Mouse (Mus musculus) cerebellum, adult (tissue): ENCODE data around the gene Ufsp2.
A peak's percentile ranks its signal among the peaks of the same experiment; 100 is the strongest.

Experiments used
- ATAC-seq: cut with Nextera tagmentation; 2 replicates; pipeline ENCODE4 v1.9.2; 2017; ENCODE audit warnings: mild to moderate bottlenecking, moderate library complexity, mixed read lengths; ENCODE audit not compliant: insufficient number of reproducible peaks, low FRiP score, low TSS enrichment

The Ufsp2 gene

DNA sequence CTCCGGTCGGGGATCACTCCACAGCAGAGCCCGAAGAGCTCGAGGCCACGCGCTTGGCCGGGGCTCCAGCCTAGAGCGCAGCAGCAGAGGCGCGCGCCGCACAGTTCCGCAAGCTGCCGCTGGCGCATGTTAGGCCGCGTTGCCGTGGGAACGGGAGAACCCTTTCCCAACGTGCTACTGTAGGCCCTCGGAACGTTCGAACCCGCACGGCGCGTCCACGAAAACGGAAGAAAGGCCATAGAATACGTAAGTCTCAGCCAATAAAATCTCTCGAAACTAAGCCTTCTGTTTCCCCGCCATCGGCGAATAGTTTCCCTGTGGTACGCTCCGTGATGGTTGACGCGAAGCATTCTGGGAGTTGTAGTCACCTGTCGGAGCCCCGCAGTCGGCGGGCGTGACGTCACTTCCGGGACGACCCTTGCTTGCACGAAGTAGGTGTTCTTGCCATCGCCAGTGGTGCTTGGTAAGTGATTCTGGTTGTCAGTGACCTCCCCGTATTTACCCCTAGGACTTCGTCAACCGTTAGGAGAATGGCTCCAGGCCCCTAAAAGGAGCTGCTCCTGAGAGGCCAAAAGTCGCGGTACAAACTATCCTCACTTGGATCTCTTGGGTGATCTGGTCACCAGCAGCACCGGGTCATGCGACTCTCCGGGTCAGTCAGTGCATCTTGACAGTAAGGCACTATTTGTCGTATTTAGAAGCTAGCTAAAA is at the start of gene Ufsp2, which contains the start of gene 1700029J07Rik:
TSS of gene Ufsp2 (plus strand) at position 403 of the 711 bp plus-strand sequence.
TSS of gene 1700029J07Rik (minus strand) at position 127 of the 711 bp plus-strand sequence.
- peak; percentile 97 for ATAC-seq

DNA sequence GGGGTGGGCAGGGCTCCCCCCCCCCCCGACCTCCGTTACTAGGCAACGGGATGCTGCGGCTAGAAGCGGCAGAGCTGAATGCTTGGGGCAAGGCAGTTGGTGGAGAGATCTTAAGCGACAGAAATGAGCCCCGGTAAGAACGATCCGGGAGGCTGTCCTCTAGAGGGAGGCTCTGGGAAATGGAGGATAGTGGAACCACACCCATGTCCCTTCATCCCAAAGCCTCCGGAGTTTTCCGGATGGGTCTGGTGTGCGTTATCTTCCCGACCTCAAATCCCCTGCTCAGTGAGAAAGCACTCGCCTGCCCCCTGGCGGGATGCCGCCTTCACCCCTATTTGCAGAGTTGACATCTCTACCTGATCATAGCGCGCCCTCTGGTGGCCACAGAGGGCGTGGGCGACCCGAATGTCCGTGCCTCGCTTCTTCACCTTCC is 40.7 kb upstream of the Ufsp2 start, which contains the start of gene Ccdc110:
TSS of gene Ccdc110 (plus strand) at position 38 of the 433 bp plus-strand sequence.
- peak; percentile 82 for ATAC-seq

DNA sequence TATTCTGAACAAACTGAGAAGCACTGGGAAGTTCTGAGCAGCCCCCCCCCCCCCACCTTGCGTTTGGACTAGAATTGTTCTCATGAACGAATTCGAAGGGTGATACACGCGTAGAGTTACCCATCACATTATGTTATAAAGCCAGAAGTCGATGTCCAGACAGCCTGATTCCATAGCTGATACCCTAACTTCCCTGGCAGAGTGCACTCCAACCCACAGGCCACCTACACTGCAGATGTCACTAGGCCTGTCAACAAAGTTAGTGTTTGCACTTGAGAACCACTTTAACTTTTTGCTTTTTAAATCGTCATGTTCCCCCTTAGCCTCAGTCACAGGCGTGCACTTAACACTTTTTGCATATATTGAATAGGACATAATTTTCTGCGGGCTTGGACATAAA is 38.3 kb upstream of the Ufsp2 start:
- ATAC-seq, result no peak

DNA sequence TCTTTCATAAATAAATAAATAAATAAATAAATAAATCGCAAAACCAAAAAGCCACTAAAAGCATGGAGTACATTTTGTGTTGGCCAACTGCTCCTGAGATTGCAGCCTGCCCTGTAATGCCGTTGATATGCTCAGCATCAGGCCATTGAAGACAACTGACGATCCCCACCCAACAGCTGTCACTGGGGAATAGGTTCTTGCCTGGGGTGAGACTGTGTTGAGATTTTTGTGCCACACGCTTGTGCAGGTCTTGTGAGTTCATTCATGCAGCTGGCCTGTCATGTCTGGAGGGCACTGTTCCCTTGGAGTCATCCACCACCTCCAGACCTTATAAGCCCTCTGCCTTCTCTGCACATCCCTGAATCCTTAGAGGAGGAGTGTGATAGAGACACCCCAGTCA is 29.0 kb upstream of the Ufsp2 start:
- ATAC-seq, result no peak

DNA sequence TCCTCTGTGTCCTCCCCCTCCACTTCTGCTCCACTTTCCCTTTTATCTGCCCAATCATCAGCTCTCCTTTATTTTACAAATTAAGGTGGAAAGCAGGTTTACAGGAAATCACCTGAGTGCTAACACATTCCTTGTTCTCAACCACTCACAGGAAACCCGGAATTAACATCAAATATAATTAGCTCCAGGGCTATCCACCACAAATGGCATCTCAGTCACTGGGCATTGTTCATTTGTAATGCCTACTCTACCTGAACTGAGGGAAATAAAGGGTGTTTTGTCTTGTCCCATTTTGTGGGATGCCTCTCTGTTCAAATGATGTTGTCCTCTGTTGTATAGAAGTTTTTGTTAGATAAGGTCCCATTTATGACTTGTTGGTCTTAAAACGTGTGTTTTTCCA is 24.7 kb upstream of the Ufsp2 start:
- ATAC-seq, result no peak

DNA sequence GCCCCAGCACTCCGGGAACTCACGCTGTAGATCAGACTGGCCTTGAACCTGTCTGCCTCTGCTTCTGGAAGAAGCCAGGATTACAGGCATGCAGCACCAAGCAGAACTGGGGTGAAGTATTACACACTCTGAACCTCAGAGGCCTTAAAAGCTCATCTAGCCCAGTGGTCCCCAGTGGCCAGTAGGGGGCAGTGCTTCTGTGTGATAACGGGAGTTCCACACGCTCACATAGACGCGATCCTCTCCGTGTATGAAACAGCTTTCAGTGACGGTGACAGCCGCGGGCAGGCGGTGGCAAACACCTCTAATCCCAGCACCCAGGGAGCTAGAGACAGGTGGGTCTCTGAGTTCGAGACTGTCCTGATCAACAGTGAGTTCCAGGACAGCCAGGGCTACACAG is 4.4 kb upstream of the Ufsp2 start:
- ATAC-seq, result no peak

DNA sequence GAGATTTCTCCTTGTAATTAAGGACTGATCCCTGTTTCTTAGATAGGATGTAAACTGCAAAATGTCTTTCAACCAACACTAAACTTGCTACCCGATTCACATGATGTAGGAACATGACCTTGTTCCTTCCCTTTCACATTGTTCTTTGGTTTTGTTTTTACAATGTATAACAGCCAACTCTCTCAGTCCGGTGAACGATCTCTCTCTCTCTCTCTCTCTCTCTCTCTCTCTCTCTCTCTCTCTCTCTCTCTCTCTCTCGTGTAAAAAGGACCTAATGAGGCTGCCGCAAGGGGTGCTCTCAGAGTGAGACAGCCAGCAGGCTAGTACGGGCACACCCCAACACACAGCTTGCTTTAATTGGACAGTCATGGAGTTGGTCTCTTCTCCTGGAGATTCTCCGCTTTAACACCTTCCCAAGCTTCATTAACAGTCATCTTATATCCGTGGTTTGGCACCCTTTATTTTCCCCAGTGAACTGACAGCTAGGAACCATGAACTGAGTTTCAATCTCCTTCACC is 1.3 kb upstream of the Ufsp2 start:
- no peak for ATAC-seq

DNA sequence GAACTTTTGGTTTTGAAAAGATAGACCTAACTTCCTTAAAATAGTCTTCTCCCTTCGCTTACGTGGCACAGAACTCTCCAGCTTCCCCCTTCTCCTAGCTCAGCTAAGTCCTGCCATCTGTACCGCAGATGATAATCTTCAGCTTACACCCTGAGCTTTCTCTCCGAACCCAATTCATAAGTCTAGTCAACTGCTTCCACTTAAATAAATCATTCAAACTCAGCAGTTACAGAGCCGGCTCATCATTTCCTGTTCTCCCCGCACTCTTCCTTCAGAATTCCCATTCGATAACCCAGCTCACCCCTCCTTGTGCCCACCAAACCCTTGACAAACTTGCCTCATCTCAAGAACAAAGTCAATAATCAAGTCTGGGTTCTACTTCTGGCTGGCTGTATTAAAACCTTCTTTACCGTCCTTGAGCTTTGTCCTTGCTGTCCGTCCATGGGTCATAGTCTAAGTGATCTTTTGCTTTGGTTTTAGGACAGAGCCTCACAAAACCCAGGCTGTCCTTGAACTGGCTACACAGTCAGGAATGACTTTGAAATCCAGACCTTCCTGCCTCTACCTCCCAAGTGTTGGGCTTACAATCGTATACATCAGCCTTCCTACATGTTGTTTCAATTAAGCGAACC is 625 bp downstream of the Ufsp2 start:
- peak; percentile 13; the same call in 1 of the 2 replicates for ATAC-seq

DNA sequence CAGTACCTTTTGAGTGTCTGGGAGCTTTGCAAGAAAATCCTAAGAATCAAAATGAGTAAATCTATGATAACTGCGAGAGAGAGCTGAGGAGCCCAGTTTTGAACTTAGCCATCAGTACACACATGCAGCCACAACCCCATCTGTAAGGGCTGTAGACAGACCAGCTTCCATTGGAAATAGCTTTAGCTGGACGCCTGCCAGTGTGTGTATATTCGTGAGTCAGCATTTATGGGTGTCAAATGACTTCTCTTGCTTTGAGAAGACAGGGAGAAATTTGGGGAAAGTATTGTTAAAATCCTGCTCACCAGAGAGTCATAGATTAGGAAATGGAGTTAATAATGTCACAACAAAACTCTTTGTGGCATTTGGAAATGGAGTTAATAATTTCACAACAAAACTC is 11.3 kb downstream of the Ufsp2 start:
- ATAC-seq, result no peak

DNA sequence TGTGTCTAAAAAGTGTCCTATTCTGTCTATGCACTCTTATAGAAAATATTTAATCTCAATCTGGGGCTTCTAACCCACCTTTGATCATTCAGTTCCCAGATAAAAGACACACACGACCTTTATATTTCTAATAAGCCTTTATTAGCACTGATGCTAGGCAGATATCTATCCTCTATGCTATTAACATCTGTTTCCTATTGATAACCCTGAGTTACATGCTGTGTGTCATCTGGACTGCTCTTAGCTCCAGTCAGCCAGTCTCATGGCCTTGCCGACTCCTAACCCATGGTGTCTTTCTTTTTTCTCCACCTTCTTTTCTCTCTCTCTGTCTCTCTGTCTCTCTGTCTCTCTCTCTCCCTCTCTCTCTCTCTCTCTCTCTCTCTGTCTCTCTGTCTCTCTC is 12.9 kb downstream of the Ufsp2 start:
- no peak for ATAC-seq

DNA sequence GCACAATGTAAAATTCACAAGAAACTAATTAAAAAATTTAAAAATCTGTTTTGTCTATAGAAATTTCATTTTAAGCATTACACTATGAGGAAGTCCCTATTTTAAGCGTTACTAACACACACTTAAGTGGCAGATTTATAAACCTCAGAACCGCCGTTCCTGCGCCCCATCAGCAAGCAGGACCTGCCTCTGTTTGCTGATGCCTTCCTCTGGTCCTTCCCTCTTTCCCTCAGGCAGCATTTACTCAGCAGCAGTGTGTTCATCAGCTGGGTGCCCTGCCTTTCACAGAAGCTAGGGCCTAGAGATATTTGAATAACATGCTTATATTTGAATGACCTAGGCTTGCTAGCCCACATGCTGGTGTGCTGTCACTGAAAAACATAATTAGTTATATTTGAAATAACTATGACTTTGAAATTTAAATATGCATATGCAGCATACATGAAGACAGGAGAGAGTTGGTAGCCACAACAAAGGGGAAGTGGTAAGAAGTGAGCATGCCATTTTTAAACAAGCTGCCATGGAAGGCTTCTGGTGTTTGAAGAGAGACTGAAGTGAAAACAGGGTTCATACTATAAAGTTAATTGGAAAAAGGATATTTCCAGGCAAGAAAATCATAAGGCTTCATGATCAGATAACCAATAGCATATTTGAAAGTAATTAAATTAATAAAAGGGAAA is 15.4 kb downstream of the Ufsp2 start:
- no peak for ATAC-seq

DNA sequence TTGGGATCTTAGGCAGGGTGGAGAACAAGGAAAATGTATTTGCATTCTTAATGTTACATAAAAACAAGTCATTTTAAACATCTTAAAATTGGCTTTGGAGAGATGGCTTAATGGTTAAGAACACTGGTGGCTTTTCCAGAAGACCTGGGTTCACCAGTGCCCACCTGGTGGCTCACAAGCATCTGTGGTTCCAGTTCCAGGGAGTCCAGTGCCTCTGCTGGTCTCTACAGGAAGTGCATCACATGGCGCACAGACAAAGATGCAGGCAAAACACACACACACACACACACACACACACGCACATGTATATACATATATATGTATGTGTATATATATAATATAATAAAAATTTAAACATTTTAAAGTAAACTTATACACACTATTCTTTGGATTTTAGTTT is 18.8 kb downstream of the Ufsp2 start:
- no peak for ATAC-seq

DNA sequence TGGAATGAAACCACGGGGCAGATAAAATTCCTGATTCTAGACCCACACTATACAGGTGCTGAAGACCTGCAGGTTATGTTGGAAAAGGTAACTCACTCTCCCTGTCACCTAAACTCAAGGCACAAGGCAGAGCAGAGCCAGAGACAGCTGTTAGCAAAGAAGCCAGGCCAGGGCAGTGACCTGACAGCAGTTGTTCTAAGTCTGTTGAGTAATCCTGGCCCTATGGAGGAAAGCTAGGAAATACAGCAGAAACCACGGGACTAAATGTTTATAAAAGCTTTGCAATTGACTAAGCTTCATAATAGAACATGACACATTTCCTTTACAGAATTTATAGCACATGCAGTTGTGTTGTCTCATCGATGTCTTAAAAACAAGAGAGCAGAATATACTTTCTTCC is 20.2 kb downstream of the Ufsp2 start:
- ATAC-seq, result no peak

DNA sequence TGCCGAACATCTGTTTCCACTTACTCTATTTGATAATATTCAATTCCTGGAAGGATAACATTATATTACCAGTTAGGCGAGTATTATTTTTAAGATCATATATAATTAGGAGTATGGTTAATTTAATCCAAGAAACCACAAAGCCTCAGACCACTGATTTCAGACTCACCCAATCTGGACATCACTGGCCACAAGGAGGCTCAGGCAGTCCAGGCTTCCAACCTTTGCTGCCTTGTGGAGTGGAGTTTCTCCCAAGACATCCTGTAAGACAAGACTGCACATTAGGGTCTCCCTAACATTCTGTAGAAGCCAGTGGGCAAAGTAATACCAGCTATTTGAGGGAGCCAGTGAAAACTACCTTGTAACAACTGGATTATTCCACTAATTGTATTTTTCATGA is 22.9 kb downstream of the Ufsp2 start:
- no peak for ATAC-seq

DNA sequence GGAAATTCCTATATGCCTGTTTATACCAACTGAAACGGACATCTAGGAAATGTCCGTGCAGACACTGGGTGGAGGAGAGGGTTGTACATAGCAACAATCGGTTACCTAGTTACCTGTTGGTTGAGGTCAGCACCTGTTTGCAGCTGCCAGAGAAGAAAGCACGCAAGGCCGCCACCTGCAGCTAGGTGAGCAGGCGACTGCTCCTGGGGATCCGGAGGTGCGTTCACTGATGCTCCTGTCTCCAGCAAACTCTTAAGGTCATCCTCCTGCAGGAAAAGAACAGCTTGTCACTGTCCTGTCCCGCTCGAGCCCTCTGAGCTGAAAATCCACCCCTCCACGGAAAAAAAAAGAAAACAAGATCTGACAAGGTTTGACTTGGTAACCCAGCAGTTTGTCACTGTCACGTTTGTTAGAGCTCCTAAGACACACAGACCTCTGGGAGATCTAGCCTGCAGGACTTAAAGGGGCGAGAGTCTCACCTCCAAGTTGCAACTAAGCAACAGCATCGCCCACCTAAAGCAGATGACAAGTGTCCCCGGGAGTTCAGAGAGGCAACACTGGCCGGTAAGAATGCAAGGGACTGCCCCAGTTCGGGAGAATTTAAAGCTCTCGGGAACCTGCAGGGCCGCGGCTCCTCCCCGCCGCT is 23.9 kb downstream of the Ufsp2 start, which contains the start of gene Lrp2bp:
TSS of gene Lrp2bp (plus strand) at position 166 of the 646 bp plus-strand sequence.
- ATAC-seq, result peak; percentile 29

DNA sequence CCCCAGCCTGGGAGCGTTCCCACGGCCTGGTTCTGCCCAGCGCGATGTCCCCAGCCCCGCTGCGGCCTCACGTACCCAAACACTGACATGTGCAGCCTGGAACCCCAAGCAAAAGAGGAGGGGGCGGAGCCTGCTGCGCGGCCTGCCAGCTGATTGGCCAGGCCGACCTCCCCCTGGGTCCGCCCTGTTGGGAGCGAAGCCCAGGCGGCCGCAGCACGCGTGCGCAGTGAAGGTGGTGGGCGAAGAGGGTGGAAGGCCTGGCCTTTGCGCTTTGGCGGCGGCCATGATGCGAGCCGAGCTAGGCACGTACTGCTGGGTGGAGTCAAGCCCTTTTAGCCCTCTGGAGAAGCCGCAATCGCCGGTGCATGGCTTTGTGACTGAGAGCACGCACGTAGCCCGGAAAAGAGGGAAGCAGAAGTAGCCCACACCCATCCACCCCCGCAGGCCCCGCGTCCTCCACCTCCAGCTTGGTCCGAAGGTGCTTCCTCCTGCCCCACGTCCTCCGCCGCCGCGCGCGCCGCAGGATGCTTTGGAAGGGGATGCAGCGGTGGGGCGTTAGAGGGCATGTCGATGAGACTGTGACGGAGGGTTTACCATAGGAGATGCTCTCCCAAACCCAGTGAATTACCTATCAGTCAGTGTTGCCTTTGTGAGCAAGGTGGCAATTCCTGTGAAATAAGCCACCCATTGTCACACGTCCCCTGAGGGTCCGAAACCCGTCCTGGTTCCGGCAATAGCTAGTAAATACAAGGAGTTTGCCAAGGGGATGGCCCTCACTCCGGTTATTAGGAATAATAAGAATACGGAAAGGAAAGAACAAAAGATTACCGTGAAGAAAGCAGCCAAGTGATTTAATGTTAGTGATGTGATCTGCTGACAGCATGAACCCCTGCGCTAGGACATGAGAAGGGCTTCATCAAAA is 24.7 kb downstream of the Ufsp2 start:
- peak; percentile 94 for ATAC-seq

DNA sequence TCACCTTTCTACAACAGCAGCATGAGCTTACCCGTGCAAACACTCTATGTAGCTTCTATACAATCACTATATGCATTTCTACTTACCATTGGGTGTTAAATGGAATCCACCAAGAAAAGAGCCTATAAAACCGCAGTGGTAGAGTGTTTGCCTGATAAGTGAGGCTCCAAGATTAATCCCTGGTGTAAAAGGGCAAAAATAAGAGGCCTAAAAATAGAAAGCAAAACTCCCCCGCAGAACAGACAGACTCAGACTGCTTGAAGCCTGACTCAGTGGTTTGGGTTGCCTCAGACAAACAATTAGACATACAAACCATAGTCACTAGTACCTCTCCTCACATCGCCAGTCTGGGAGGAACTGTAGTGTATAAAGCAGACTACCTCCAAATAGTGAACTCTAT is 30.3 kb downstream of the Ufsp2 start, which contains the start of gene Ankrd37:
TSS of gene Ankrd37 (minus strand) at position 112 of the 400 bp plus-strand sequence.
- ATAC-seq, result no peak

DNA sequence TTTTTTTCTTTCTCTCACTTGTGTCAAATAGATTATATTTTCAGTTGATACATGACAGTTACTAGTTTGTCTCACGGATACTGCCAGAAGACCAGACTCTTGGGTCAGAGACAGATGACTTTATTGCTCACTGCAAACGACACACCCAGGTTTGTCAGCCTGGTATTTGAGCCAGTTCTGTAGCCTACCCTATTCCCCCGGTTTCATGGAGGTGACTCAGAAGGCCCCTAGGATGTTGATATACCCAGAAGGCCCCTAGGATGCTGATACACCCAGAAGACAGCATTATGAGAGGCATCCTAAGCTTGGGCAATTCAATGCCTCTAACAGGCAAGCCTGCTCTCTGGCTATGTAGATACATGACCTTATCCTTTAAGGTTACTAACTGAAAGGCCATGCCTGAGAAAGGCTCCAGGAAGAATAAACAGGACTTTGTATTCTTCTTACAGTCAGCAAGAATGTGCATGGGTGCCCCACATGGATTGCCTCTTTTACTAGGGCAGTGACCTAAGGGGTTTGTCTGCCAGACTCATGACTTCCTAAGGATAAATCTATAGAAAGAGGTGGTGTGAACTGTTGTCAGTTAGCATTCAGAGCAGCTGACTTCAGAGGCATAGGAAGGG is 31.8 kb downstream of the Ufsp2 start:
- ATAC-seq, result no peak

DNA sequence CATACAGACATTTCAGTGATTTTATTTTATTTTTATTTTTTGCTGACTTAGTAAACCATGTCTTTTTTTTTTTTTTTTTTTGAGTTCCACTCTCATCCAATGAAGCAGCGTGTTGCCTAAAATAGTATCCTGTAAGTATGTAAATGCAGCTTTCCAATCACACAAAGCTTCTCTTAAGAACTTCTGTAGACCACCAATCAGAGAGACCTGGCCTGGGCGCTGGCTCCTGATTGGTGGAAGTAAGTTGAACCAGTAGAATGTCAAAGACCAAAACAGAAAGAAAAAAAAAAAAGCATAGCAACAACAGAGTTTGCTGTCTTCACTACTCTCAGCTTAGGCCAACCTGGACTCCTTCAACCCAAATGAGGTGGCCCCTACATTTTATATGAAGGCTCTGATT is 35.0 kb downstream of the Ufsp2 start:
- ATAC-seq, result 0 out of 2 replicates have a peak, but pooled peaks have one; percentile 20
